Mouse (Mus musculus) midbrain, embryonic 13.5 days (tissue): ENCODE data around the gene Aff1. TPM values are rescaled to one million over a fixed set of nuclear protein-coding genes. Genes with fewer than 3 reads are reported as not detected.

Source experiments
- ATAC-seq: fragments of 200-750 bp; cut with Nextera tagmentation; 2 replicates; pipeline ENCODE4 v1.8.0; 2017; ENCODE audit warnings: mild to moderate bottlenecking, moderate TSS enrichment, moderate library complexity
- H3K27ac ChIP-seq: fragments of 300-500 bp; sonication (generic); 2 replicates; pipeline ENCODE4 v1.5.1; 2015; ENCODE audit warnings: inconsistent platforms, mild to moderate bottlenecking, moderate library complexity
- H3K27me3 ChIP-seq: fragments of 300-500 bp; sonication (generic); 2 replicates; pipeline ENCODE4 v1.6.1; 2015; ENCODE audit warnings: mild to moderate bottlenecking, inconsistent platforms
- H3K36me3 ChIP-seq: fragments of 300-500 bp; sonication (generic); 2 replicates; pipeline ENCODE4 v1.6.1; 2015; ENCODE audit warnings: mild to moderate bottlenecking, inconsistent platforms
- H3K4me1 ChIP-seq: fragments of 300-500 bp; sonication (generic); replicated peaks from 2 replicates; pipeline ENCODE4 v1.6.1; 2015; ENCODE audit warnings: inconsistent platforms
- H3K4me2 ChIP-seq: fragments of 300-500 bp; sonication (generic); replicated peaks from 2 replicates; pipeline ENCODE4 v1.6.1; 2015; ENCODE audit warnings: moderate library complexity, mild to moderate bottlenecking, inconsistent platforms
- H3K4me3 ChIP-seq: fragments of 300-500 bp; sonication (generic); replicated peaks from 2 replicates; pipeline ENCODE4 v1.5.1; 2015; ENCODE audit warnings: mild to moderate bottlenecking, inconsistent platforms
- H3K9ac ChIP-seq: fragments of 300-500 bp; sonication (generic); replicated peaks from 2 replicates; pipeline ENCODE4 v1.6.1; 2015; ENCODE audit warnings: mild to moderate bottlenecking, inconsistent platforms
- H3K9me3 ChIP-seq: fragments of 300-500 bp; sonication (generic); 2 replicates; pipeline ENCODE4 v1.6.1; 2016; ENCODE audit warnings: mild to moderate bottlenecking, inconsistent platforms
- WGBS: fragments of 180-500 bp; shearing (Covaris S2); methylation state at CpG from one replicate; pipeline ENCODE4 v1.1.7; 2015; 5-methylcytosine and 5-hydroxymethylcytosine counted together
- polyA plus RNA-seq: library from polyadenylated mRNA; unstranded; fragments of >200 nt; fragmentation: Nextera tagmentation; extraction: Ambion mirVana; gene quantifications from 2 replicates; pipeline ENCODE4 v1.2.1, GENCODE M21; 2015

Gene Aff1
- polyA plus RNA-seq, 1 experiment from 2014 or later: 2.3 TPM

DNA sequence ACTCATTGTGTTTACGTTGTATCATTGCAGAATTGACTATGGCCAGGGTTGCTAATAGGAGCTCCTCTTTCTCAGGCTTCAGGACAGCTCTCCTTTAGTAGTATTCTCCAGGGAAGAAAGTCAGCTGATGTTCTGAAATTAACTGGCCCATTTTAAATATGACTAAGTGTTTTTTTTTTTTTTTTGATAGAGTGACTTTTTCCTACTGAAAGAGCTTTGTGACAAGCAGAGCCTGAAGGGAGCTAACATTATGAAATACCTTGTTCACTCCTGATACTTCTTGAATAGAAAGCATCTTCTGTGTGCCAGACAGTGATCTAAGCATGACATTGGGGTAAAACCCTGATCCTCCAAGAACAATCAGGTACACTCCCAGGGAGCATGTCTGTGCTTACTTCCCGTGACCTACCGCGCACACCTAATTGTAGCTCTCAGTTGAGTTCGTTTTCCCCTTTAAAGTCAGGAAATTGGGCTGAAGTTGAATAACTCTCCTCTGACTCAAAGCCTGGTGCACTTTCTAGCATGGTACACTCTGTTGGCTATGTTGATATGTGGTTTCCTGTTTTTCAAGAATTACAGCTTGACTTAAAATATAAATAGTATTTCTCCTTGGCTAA lies 5.8 kb downstream of the Aff1 start:
- Histone ChIP-seq H3K9ac (no peak overlapping the region), H3K36me3 (no peaks in the 10 kb centered on the region), H3K9me3 (no peaks in the 10 kb centered on the region), H3K4me3 (no peak overlapping the region), H3K4me1 (peaks cover 15% of the 10 kb centered on the region), H3K27me3 (peaks cover 23% of the 10 kb centered on the region), H3K4me2 (no peak overlapping the region), H3K27ac (no peak overlapping the region)
- no peak for ATAC-seq
- whole genome bisulfite sequencing: 62% methylated on average over 5 of the region's 5 CpGs

DNA sequence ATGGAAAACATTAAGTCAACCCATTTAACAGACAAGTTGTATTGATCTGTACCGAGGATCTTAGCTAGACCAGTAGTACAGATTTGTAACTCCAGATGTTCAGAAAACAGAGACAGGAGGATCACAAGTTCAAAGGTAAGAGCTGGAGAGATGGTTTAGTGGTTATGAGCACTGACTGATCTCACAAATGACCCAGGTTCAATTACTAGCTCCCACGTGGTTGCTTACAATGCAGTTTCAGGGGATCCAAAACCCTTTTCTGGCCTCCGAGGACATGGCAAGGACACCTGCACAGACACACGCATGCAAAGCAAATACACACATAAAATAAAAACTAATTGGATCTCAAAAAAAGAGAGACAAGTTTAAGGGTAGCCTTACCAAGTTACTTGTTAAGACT lies 6.4 kb downstream of the Aff1 start:
- H3K9ac ChIP-seq: no peak overlapping the region
- peaks cover 17% of the 10 kb centered on the region for H3K27me3 ChIP-seq
- H3K4me1 ChIP-seq: peaks cover 10% of the 10 kb centered on the region
- H3K36me3 ChIP-seq: no peaks in the 10 kb centered on the region
- H3K4me3 ChIP-seq: no peak overlapping the region
- ATAC-seq: no peak
- no peak overlapping the region for H3K4me2 ChIP-seq
- no peaks in the 10 kb centered on the region for H3K9me3 ChIP-seq
- 87% methylated on average over 4 of the region's 4 CpGs for WGBS
- H3K27ac ChIP-seq: no peak overlapping the region

DNA sequence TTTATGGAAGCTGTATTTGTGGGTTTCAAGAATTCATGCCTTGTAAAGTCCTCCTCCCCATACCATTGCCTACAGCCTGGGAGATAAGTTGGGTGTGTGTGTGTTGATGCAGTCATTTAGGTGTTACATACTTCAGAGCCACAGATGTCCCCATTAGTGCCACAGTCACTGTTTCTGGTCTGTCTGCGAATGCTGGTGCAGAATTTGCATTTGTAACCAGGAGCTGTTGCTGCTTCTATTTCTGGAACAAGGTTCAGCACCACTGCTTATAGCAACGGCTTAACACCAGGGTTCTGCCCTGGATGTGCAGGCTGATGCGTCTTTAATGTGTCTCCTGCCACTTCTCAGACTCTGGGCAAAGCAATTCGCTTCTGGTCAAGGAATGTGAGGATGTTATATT lies 7.4 kb downstream of the Aff1 start:
- Histone ChIP-seq H3K4me1 (0 out of 2 replicates have a peak, but pooled peaks cover 4% of the 10 kb centered on the region), H3K4me2 (no peak overlapping the region), H3K36me3 (no peaks in the 10 kb centered on the region), H3K9ac (no peak overlapping the region), H3K27me3 (peaks cover 8% of the 10 kb centered on the region), H3K9me3 (no peaks in the 10 kb centered on the region), H3K4me3 (no peak overlapping the region), H3K27ac (no peak overlapping the region)
- 58% methylated on average over 4 of the region's 4 CpGs for WGBS
- no peak for ATAC-seq

DNA sequence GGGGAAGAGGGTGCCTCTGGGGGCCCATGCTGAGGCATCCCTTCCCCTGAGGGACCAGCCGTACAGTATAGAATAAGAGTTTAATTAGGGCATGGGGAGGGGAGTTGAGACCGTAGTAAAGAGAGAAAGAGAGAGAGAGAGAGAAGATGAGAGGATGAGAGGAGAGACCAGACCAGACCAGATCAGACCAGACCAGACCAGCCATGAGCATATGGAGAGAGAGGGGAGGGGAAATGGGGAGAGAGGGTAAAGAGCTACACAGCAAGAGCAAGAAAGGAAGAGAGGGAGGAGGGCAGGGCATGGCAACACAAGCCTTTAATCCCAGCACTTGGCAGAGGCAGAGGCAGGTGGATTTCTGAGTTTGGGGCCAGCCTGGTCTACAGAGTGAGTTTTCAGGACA lies 8.5 kb downstream of the Aff1 start:
- Histone ChIP-seq H3K9ac (no peak overlapping the region), H3K27ac (no peak overlapping the region), H3K9me3 (no peaks in the 10 kb centered on the region), H3K4me2 (no peak overlapping the region), H3K4me3 (no peak overlapping the region), H3K4me1 (0 out of 2 replicates have a peak, but pooled peaks cover 4% of the 10 kb centered on the region), H3K27me3 (0 out of 2 replicates have a peak, but pooled peaks cover 3% of the 10 kb centered on the region), H3K36me3 (no peaks in the 10 kb centered on the region)
- WGBS: 82% methylated on average over 2 of the region's 2 CpGs
- no peak for ATAC-seq

DNA sequence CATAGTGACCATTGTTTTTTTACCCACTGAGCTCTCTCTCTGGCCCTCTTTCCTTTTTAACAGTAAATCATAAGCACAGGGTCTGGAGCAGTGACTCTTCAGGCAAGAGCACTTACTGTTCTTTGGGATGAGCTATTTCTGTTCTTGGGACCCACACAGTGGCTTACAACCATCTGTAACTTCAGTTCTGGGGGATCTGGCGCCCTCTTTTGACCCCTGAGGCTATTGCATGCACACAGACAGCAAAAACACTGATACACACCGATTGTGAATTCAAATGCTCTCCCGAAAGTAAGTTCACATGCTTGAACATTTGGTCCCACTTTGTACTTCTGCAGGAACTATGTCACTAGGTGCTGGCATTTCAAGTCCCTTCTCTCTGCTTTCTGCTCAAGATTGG lies 9.3 kb downstream of the Aff1 start:
- Histone ChIP-seq H3K9me3 (no peaks in the 10 kb centered on the region), H3K4me2 (no peak overlapping the region), H3K27me3 (0 out of 2 replicates have a peak, but pooled peaks cover under 1% of the 10 kb centered on the region), H3K27ac (no peak overlapping the region), H3K4me1 (0 out of 2 replicates have a peak, but pooled peaks cover 4% of the 10 kb centered on the region), H3K36me3 (no peaks in the 10 kb centered on the region), H3K9ac (no peak overlapping the region), H3K4me3 (no peak overlapping the region)
- no peak for ATAC-seq
- 75% methylated on average over 3 of the region's 3 CpGs for WGBS

GRCm38 (mm10) chr5:103702527-103702926 lies 10.4 kb downstream of the Aff1 start:
- Histone ChIP-seq H3K9ac (no peak overlapping the region), H3K4me2 (no peak overlapping the region), H3K4me3 (no peak overlapping the region), H3K27me3 (no peaks in the 10 kb centered on the region), H3K4me1 (0 out of 2 replicates have a peak, but pooled peaks cover 2% of the 10 kb centered on the region), H3K27ac (no peak overlapping the region), H3K9me3 (no peaks in the 10 kb centered on the region), H3K36me3 (no peaks in the 10 kb centered on the region)
- ATAC-seq: no peak
- 87% methylated on average over 6 of the region's 6 CpGs for WGBS

DNA sequence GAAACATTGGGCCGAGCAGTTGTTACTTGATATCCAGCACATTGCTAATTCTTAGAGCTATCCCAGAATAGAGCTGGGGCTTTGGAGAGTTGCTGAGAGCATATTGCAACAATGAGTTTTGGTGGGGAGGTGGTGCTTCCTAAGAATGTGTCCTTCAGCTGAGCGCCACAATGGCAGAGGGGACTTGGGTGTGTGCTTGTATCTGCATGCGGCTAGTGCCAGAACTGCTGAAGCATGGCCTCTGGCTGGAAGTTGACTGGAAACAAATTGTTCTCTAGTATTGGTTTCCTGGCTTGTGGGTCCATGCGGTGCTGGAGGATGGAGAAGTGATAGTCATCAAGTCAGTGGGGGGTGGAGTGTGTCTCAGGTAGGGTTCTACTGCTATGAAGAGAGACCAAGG lies 13.2 kb downstream of the Aff1 start:
- H3K27ac ChIP-seq: no peak overlapping the region
- H3K4me3 ChIP-seq: no peak overlapping the region
- H3K9me3 ChIP-seq: no peaks in the 10 kb centered on the region
- no peaks in the 10 kb centered on the region for H3K36me3 ChIP-seq
- 95% methylated on average over 4 of the region's 4 CpGs for WGBS
- no peaks in the 10 kb centered on the region for H3K4me1 ChIP-seq
- H3K4me2 ChIP-seq: no peak overlapping the region
- H3K27me3 ChIP-seq: no peaks in the 10 kb centered on the region
- no peak overlapping the region for H3K9ac ChIP-seq
- ATAC-seq: no peak

DNA sequence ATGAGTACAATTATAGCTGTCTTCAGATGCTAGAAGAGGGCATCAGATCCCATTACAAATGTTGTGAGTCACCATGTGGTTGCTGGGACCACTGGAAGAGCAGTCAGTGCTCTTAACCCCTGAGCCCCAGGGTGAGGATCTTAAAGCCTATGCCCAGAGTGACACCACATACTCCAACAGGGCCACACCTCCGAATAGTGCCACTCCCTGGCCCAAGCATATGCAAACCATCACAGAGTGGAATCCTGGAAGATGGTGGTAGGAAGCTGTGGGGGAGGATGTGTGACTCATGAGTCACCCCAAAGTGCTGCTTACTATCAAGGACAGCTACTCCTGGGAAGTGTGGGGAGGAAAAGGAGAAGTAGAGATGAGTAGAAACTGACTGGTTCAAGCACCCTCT lies 13.7 kb downstream of the Aff1 start:
- H3K27me3 ChIP-seq: no peaks in the 10 kb centered on the region
- WGBS: 79% methylated on average over 1 of the region's 1 CpGs
- no peaks in the 10 kb centered on the region for H3K4me1 ChIP-seq
- H3K27ac ChIP-seq: no peak overlapping the region
- H3K36me3 ChIP-seq: no peaks in the 10 kb centered on the region
- H3K4me3 ChIP-seq: no peak overlapping the region
- H3K4me2 ChIP-seq: no peak overlapping the region
- H3K9ac ChIP-seq: no peak overlapping the region
- no peak for ATAC-seq
- no peaks in the 10 kb centered on the region for H3K9me3 ChIP-seq

DNA sequence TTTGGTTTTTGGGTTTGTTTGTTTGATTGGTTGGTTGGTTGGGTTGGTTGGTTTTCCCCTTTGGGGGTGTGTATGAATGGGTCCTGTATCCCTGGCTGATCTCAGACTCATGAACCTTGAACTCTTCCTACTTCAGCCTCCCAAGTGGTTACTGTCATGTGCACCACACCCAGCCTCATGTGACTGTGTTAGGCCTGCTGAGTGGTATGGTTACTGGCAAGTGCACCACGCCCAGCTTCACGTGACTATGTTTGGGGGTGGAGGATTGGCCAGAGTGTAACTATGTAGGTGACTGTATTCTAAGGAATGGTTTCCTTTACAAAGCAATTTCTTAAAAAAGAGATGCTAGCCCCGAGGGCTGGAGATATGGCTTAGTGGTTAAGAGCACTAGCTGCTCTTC lies 16.9 kb downstream of the Aff1 start:
- Histone ChIP-seq H3K9ac (no peak overlapping the region), H3K9me3 (no peaks in the 10 kb centered on the region), H3K27ac (no peak overlapping the region), H3K4me1 (no peaks in the 10 kb centered on the region), H3K4me2 (no peak overlapping the region), H3K27me3 (no peaks in the 10 kb centered on the region), H3K4me3 (no peak overlapping the region), H3K36me3 (no peaks in the 10 kb centered on the region)
- no peak for ATAC-seq
- WGBS: 94% methylated on average over 3 of the region's 3 CpGs

- WGBS: 89% methylated on average over 2 of the region's 2 CpGs
- no peaks in the 10 kb centered on the region for H3K36me3 ChIP-seq
- no peak overlapping the region for H3K4me3 ChIP-seq
- H3K27me3 ChIP-seq: no peaks in the 10 kb centered on the region
- H3K9ac ChIP-seq: no peak overlapping the region
- H3K9me3 ChIP-seq: no peaks in the 10 kb centered on the region
- no peak overlapping the region for H3K27ac ChIP-seq
- no peak for ATAC-seq
- no peaks in the 10 kb centered on the region for H3K4me1 ChIP-seq
- H3K4me2 ChIP-seq: no peak overlapping the region
These were observed 19.7 kb downstream of the Aff1 start for GRCm38 (mm10) chr5:103711886-103712285.

DNA sequence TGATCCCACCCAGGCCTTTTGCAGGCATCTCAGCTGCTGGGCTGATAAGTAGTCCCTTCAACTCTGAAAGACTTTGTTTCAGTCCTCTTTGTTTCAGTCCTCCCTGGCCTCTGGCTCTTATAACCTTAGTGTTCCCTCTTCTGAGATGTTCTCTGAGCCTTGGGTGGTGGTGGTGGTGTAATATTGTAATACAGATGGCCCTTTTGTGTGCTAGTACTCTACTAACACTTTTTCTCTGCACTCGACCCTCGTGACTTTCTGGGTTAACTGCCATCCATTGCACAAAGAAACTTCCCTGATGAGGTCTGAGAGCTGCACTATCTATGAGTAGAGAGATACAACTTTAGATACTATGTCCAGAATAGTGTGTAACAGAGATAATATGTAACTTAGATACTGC lies 21.2 kb downstream of the Aff1 start:
- ATAC-seq: no peak
- H3K4me3 ChIP-seq: no peak overlapping the region
- WGBS: 63% methylated on average over 2 of the region's 2 CpGs

GRCm38 (mm10) chr5:103714943-103715342 lies 22.8 kb downstream of the Aff1 start:
- Histone ChIP-seq H3K4me3 (no peak overlapping the region), H3K9ac (no peak overlapping the region), H3K4me2 (no peak overlapping the region), H3K27ac (no peak overlapping the region), H3K4me1 (no peaks in the 10 kb centered on the region), H3K36me3 (no peaks in the 10 kb centered on the region), H3K27me3 (no peaks in the 10 kb centered on the region), H3K9me3 (no peaks in the 10 kb centered on the region)
- 84% methylated on average over 6 of the region's 6 CpGs for WGBS
- ATAC-seq: no peak

More for the DNA sequence above, 21.2 kb downstream of the Aff1 start:
- Histone ChIP-seq H3K9me3 (no peaks in the 10 kb centered on the region), H3K36me3 (no peaks in the 10 kb centered on the region), H3K27me3 (no peaks in the 10 kb centered on the region), H3K9ac (no peak overlapping the region), H3K4me2 (no peak overlapping the region), H3K4me1 (no peaks in the 10 kb centered on the region), H3K27ac (no peak overlapping the region)

GRCm38 (mm10) chr5:103716824-103717342 lies 24.7 kb downstream of the Aff1 start:
- H3K9me3 ChIP-seq: no peaks in the 10 kb centered on the region
- WGBS: 93% methylated on average over 5 of the region's 5 CpGs
- H3K27ac ChIP-seq: no peak overlapping the region
- no peak for ATAC-seq
- 0 out of 2 replicates have a peak, but pooled peaks cover 4% of the 10 kb centered on the region for H3K27me3 ChIP-seq
- no peaks in the 10 kb centered on the region for H3K4me1 ChIP-seq
- H3K36me3 ChIP-seq: no peaks in the 10 kb centered on the region
- no peak overlapping the region for H3K4me2 ChIP-seq
- H3K4me3 ChIP-seq: no peak overlapping the region
- H3K9ac ChIP-seq: no peak overlapping the region
